Comparison of ENCODE assay signal across 23 mouse cellular contexts in the genomic region with DNA sequence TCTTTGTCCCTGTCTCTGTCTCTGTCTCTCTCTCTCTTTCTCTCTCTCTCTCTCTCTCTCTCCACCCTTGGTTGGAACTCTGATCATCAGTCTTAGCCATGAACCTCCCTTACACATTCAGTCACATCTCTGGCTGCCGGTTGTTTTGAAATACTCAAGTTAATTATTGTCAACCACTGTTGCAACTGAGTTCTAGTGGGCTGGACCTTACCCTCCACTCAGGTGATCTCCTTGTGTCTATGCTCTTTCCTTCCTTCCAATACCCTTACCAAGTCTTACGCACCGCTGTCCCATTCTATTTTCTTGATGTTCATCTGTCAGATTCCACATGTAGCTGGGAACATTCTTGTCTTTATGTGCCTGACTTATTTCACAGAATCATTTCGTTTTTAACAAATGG.
DNase-seq lines count a peak whose midpoint lies in the region; ATAC-seq and TF ChIP-seq lines count a peak whose summit lies in the region.
"Had no signal": no experiment of that assay in that cellular context is flagged by ENCODE, and none has a peak within 500 bp of the region (broad histone marks: within the 10 kb centered on the region; RNA-seq: fewer than 3 reads in every experiment).

No protein-coding gene starts in this region.

- no peak overlapping the region for H3K4me3 ChIP-seq in kidney, embryonic 15.5 days (replicated peaks)
- no peak overlapping the region for H3K4me3 ChIP-seq in intestine, embryonic 15.5 days (replicated peaks)
- no peak overlapping the region for H3K4me3 ChIP-seq in liver, embryonic 14.5 days (ENCODE audit: insufficient read depth in 1 of 2, low read depth in 2 of 2, low read length in 2 of 2)
- H3K4me3 ChIP-seq: embryonic facial prominence, embryonic 13.5 days; forebrain, embryonic 15.5 days; heart, adult 2 months; heart, embryonic 15.5 days; hindbrain, embryonic 10.5 days; left cerebral cortex, adult 2 months; midbrain, embryonic 10.5 days had no signal

- H3K4me2 ChIP-seq in kidney, embryonic 15.5 days = no peak overlapping the region
- H3K4me2 ChIP-seq in intestine, embryonic 15.5 days (replicated peaks) = no peak overlapping the region
- no peak overlapping the region for H3K4me2 ChIP-seq in liver, embryonic 14.5 days (ENCODE audit: low read depth)
- H3K4me2 ChIP-seq: embryonic facial prominence, embryonic 13.5 days; forebrain, embryonic 15.5 days; heart, embryonic 15.5 days; lung, embryonic 14.5 days had no signal

- WGBS in kidney, embryonic 15.5 days = 83% methylated on average over 4 of the region's 4 CpGs
- 78% methylated on average over 4 of the region's 4 CpGs for WGBS in intestine, embryonic 15.5 days
- WGBS in liver, embryonic 14.5 days (ENCODE audit: insufficient replicate concordance) = 66% methylated on average over 4 of the region's 4 CpGs

- no peak for ATAC-seq in kidney, embryonic 15.5 days (replicated peaks; ENCODE audit: low FRiP score)
- peak; percentile 89 for ATAC-seq in intestine, embryonic 15.5 days
- no peak for ATAC-seq in liver, embryonic 14.5 days (ENCODE audit: insufficient read depth)
- ATAC-seq: CD4-positive, CD25-positive, alpha-beta regulatory T cell, adult 4 months; forebrain, embryonic 15.5 days had no signal

- DNase-seq in kidney, adult 11 months = peak; percentile 77
- DNase-seq in kidney, postnatal 10 days = peak; percentile 34
- DNase-seq in liver, embryonic 14.5 days (ENCODE audit: low read depth in 3 of 3, low spot score in 3 of 3) = peak in 1 of 3 experiments; percentile 15
- DNase-seq in adrenal gland, adult 2 months = no peak
- DNase-seq in layer of hippocampus, adult 9-11 months = no peak
- no peak for DNase-seq in thymus, postnatal 0 days (ENCODE audit: low spot score)
- DNase-seq: adrenal gland, postnatal 25 days; cerebellum, adult 11 months; cerebellum, postnatal 14 days; gastrocnemius, postnatal 14 days; heart, adult 2 months; left cerebral cortex, postnatal 4 days; lung, embryonic 14.5 days had no signal

- H3K4me1 ChIP-seq in kidney, embryonic 15.5 days = peaks cover 10% of the 10 kb centered on the region; the same call in 1 of the 2 replicates
- H3K4me1 ChIP-seq in intestine, embryonic 15.5 days (replicated peaks) = peaks cover 12% of the 10 kb centered on the region
- H3K4me1 ChIP-seq in liver, embryonic 14.5 days (replicated peaks; ENCODE audit: control insufficient read depth in 2 of 2, insufficient read depth in 2 of 2, low read length in 1 of 2) = peaks cover 0 to 36% of the 10 kb centered on the region in 2 experiments; a peak in 3 of 4 replicates

- H3K36me3 ChIP-seq in kidney, embryonic 15.5 days = no peaks in the 10 kb centered on the region
- H3K36me3 ChIP-seq in intestine, embryonic 15.5 days = no peaks in the 10 kb centered on the region
- no peaks in the 10 kb centered on the region for H3K36me3 ChIP-seq in liver, embryonic 14.5 days (replicated peaks; ENCODE audit: control insufficient read depth, insufficient read depth, low read depth)
- H3K36me3 ChIP-seq: embryonic facial prominence, embryonic 13.5 days; forebrain, embryonic 15.5 days; heart, embryonic 15.5 days; hindbrain, embryonic 10.5 days; midbrain, embryonic 10.5 days had no signal

- no peak for TF ChIP-seq EP300 in liver, embryonic 14.5 days (IDR thresholded peaks at IDR 0.05; ENCODE audit: low read depth)

- H3K9me3 ChIP-seq in kidney, embryonic 15.5 days (replicated peaks) = no peaks in the 10 kb centered on the region
- no peaks in the 10 kb centered on the region for H3K9me3 ChIP-seq in intestine, embryonic 15.5 days
- no peaks in the 10 kb centered on the region for H3K9me3 ChIP-seq in liver, embryonic 14.5 days (ENCODE audit: control insufficient read depth, low read length)
- H3K9me3 ChIP-seq: embryonic facial prominence, embryonic 13.5 days; forebrain, embryonic 15.5 days; heart, embryonic 15.5 days; hindbrain, embryonic 10.5 days; midbrain, embryonic 10.5 days had no signal

- H3K27ac ChIP-seq in kidney, embryonic 15.5 days = no peak overlapping the region
- H3K27ac ChIP-seq in intestine, embryonic 15.5 days = no peak overlapping the region
- peak overlapping the region; percentile 19 for H3K27ac ChIP-seq in liver, embryonic 14.5 days
- H3K27ac ChIP-seq: embryonic facial prominence, embryonic 13.5 days; forebrain, embryonic 15.5 days; heart, adult 2 months; heart, embryonic 15.5 days; hindbrain, embryonic 10.5 days; left cerebral cortex, adult 2 months; macrophage; midbrain, embryonic 10.5 days had no signal

- H3K27me3 ChIP-seq in kidney, embryonic 15.5 days = no peaks in the 10 kb centered on the region
- no peaks in the 10 kb centered on the region for H3K27me3 ChIP-seq in intestine, embryonic 15.5 days (replicated peaks)
- no peaks in the 10 kb centered on the region for H3K27me3 ChIP-seq in liver, embryonic 14.5 days (ENCODE audit: control insufficient read depth, insufficient read depth, low read length)
- H3K27me3 ChIP-seq: embryonic facial prominence, embryonic 13.5 days; forebrain, embryonic 15.5 days; heart, embryonic 15.5 days had no signal

- no peak for TF ChIP-seq CTCF in liver, embryonic 14.5 days (IDR thresholded peaks at IDR 0.05; ENCODE audit: low read depth)

- no peak overlapping the region for H3K9ac ChIP-seq in kidney, embryonic 15.5 days
- no peak overlapping the region for H3K9ac ChIP-seq in intestine, embryonic 15.5 days
- H3K9ac ChIP-seq in liver, embryonic 14.5 days (replicated peaks) = no peak overlapping the region
- H3K9ac ChIP-seq: embryonic facial prominence, embryonic 13.5 days; forebrain, embryonic 15.5 days; heart, embryonic 15.5 days; lung, embryonic 14.5 days had no signal

Comparison
In these comparisons a context has a peak if more than half of its experiments do, and no peak if none do; other contexts are left out.
1. DNase-seq: peak in kidney, adult 11 months (single experiment) and kidney, postnatal 10 days (single experiment); none in adrenal gland, adult 2 months (single experiment), layer of hippocampus, adult 9-11 months (single experiment) and thymus, postnatal 0 days (single experiment).